ENCODE assay signal across 10 mouse cellular contexts in genomic region chr13:99367554-99368174, GRCm38 (mm10). TPM values are rescaled to one million over a fixed set of nuclear protein-coding genes. Genes with fewer than 3 reads are reported as not detected.
DNase-seq lines count a peak whose midpoint lies in the region; ATAC-seq and TF ChIP-seq lines count a peak whose summit lies in the region.
"Had no signal": no experiment of that assay in that cellular context is flagged by ENCODE, and none has a peak within 500 bp of the region (broad histone marks: within the 10 kb centered on the region; RNA-seq: fewer than 3 reads in every experiment).

No protein-coding gene starts in this region.

- H3K36me3 ChIP-seq in embryonic facial prominence, embryonic 15.5 days: peaks cover 31% of the 10 kb centered on the region; the same call in 1 of the 2 replicates

- H3K4me3 ChIP-seq in embryonic facial prominence, embryonic 15.5 days (replicated peaks): no peak overlapping the region
- no peak overlapping the region for H3K4me3 ChIP-seq in olfactory bulb, adult 2 months (ENCODE audit: insufficient read depth, low read depth, low read length)

- WGBS in embryonic facial prominence, embryonic 15.5 days: 82% methylated on average over 12 of the region's 12 CpGs
- WGBS in olfactory bulb, adult 2 months: 80% methylated on average over 12 of the region's 12 CpGs

- ATAC-seq in frontal cortex, adult (ENCODE audit: low TSS enrichment): 0 out of 2 replicates have a peak, but pooled peaks have one; percentile 3
- no peak for ATAC-seq in embryonic facial prominence, embryonic 15.5 days (ENCODE audit: insufficient number of reproducible peaks, low FRiP score, low TSS enrichment, low read depth)
- ATAC-seq in inflammation-experienced regulatory T-cells, adult 6 months: no peak
- ATAC-seq: forebrain, embryonic 14.5 days; intestine, postnatal 0 days had no signal

- intact Hi-C loops in left cerebral cortex, postnatal 4 days (cut with DNase I): loop anchor here (5.0 to 10.0 kb wide), 2 partner anchors 117 to 470 kb away; no protein-coding TSS in a partner anchor

- no peak for DNase-seq in frontal cortex, adult 2 months (ENCODE audit: extremely low spot score in 1 of 2, low spot score in 1 of 2)
- peak; percentile 48 for DNase-seq in left cerebral cortex, postnatal 4 days
- DNase-seq in left cerebral cortex, adult 8-10 months (ENCODE audit: low spot score in 2 of 2): no peak
- DNase-seq in testis, postnatal 10 days (ENCODE audit: low spot score): no peak

- H3K4me2 ChIP-seq in embryonic facial prominence, embryonic 15.5 days (replicated peaks): no peak overlapping the region

- H3K27me3 ChIP-seq in embryonic facial prominence, embryonic 15.5 days: no peaks in the 10 kb centered on the region

- peak overlapping the region; percentile 24; the same call in 1 of the 2 replicates for H3K27ac ChIP-seq in embryonic facial prominence, embryonic 15.5 days (replicated peaks)
- peak overlapping the region; percentile 40; the same call in 1 of the 2 replicates for H3K27ac ChIP-seq in olfactory bulb, adult 2 months (ENCODE audit: insufficient read depth, low read depth, low read length)

- H3K9me3 ChIP-seq in embryonic facial prominence, embryonic 15.5 days (replicated peaks): no peaks in the 10 kb centered on the region

- no peak overlapping the region for H3K9ac ChIP-seq in embryonic facial prominence, embryonic 15.5 days

- no peak for TF ChIP-seq POLR2A in olfactory bulb, adult 2 months (IDR thresholded peaks at IDR 0.05; ENCODE audit: insufficient read depth, low read depth, low read length)

- no peak for TF ChIP-seq CTCF in olfactory bulb, adult 2 months (IDR thresholded peaks at IDR 0.05; ENCODE audit: insufficient read depth, low read depth, low read length)

- H3K4me1 ChIP-seq in embryonic facial prominence, embryonic 15.5 days: peaks cover 12% of the 10 kb centered on the region; the same call in 1 of the 2 replicates
- peaks cover 7% of the 10 kb centered on the region for H3K4me1 ChIP-seq in olfactory bulb, adult 2 months (ENCODE audit: control insufficient read depth, insufficient read depth, low read length)

RNA-seq across cellular contexts. Expression of gene Mrps27, which starts 23.1 kb away (rescaled TPM):
- polyA plus RNA-seq in frontal cortex, adult 2 months (2012; rRNA removed): 29.7 and 33.5 TPM in 2 replicates
- 10 to 100 TPM; 28.3 to 28.7 TPM for total RNA-seq in left cerebral cortex, postnatal 4 days (2021)
- total RNA-seq in left cerebral cortex, adult 8-10 months (2022): 10 to 100 TPM; 24.1 to 27.3 (median 26.1) TPM
- polyA plus RNA-seq in embryonic facial prominence, embryonic 15.5 days (2015; fragmentation: Nextera tagmentation; extraction: Ambion mirVana): 51.2 and 52.2 TPM in 2 replicates
- not detected in 2 replicates for polyA plus RNA-seq in olfactory bulb, adult 2 months (2012; ENCODE audit: insufficient read depth, insufficient read length, low replicate concordance, missing spikeins)
- 10 to 100 TPM; 18.6 to 40.0 (median 25.5) TPM for polyA plus RNA-seq in inflammation-experienced regulatory T-cells, adult 6 months (2017; shearing (Covaris generic))

RNA-seq across cellular contexts. Expression of gene Ptcd2, which starts 23.2 kb away (rescaled TPM):
- 33.3 and 35.3 TPM in 2 replicates for polyA plus RNA-seq in frontal cortex, adult 2 months (2012; rRNA removed)
- 10 to 100 TPM; 31.7 to 33.5 TPM for total RNA-seq in left cerebral cortex, postnatal 4 days (2021)
- 10 to 100 TPM; 29.8 to 33.5 (median 30.8) TPM for total RNA-seq in left cerebral cortex, adult 8-10 months (2022)
- 38.5 and 41.4 TPM in 2 replicates for polyA plus RNA-seq in embryonic facial prominence, embryonic 15.5 days (2015; fragmentation: Nextera tagmentation; extraction: Ambion mirVana)
- not detected in 2 replicates for polyA plus RNA-seq in olfactory bulb, adult 2 months (2012; ENCODE audit: insufficient read depth, insufficient read length, low replicate concordance, missing spikeins)
- polyA plus RNA-seq in inflammation-experienced regulatory T-cells, adult 6 months (2017; shearing (Covaris generic)): 10 to 100 TPM; 52.3 to 62.0 (median 56.7) TPM

Comparison
In these comparisons a context has a peak if more than half of its experiments do, and no peak if none do; other contexts are left out.
1. RNA of gene Mrps27, which starts 23.1 kb away (polyA plus RNA-seq): 51.2 to 52.2 TPM in embryonic facial prominence, embryonic 15.5 days, 29.7 to 33.5 TPM in frontal cortex, adult 2 months and 18.6 to 40.0 TPM in inflammation-experienced regulatory T-cells, adult 6 months; not detected in olfactory bulb, adult 2 months; every median in the first group is over 10 times any median in the second.
2. RNA of gene Ptcd2, which starts 23.2 kb away (polyA plus RNA-seq): 52.3 to 62.0 TPM in inflammation-experienced regulatory T-cells, adult 6 months, 38.5 to 41.4 TPM in embryonic facial prominence, embryonic 15.5 days and 33.3 to 35.3 TPM in frontal cortex, adult 2 months; not detected in olfactory bulb, adult 2 months; every median in the first group is over 10 times any median in the second.